Mouse (Mus musculus) limb, embryonic 10.5 days (tissue): Measurements from ENCODE around the gene Smg7. TPM values are rescaled to one million over a fixed set of nuclear protein-coding genes. Genes with fewer than 3 reads are reported as not detected.

ENCODE experiments used
- DNase-seq: peaks from one replicate; pipeline ENCODE4 v3.0.0-alpha.2; 2017; ENCODE audit warnings: low spot score
- H3K27ac ChIP-seq: fragments of 300-500 bp; sonication (generic); 2 replicates; pipeline ENCODE4 v1.5.1; 2016; ENCODE audit warnings: mild to moderate bottlenecking
- H3K27me3 ChIP-seq: fragments of 300-500 bp; sonication (generic); 2 replicates; pipeline ENCODE4 v1.6.1; 2016; ENCODE audit warnings: low read depth, mild to moderate bottlenecking; ENCODE audit not compliant: poor library complexity, severe bottlenecking
- H3K36me3 ChIP-seq: fragments of 300-500 bp; sonication (generic); 2 replicates; pipeline ENCODE4 v1.6.1; 2016; ENCODE audit warnings: mild to moderate bottlenecking, moderate library complexity
- H3K4me1 ChIP-seq: fragments of 300-500 bp; sonication (generic); 2 replicates; pipeline ENCODE4 v1.6.1; 2016
- H3K4me3 ChIP-seq: fragments of 300-500 bp; sonication (generic); 2 replicates; pipeline ENCODE4 v1.5.1; 2016; ENCODE audit warnings: mild to moderate bottlenecking, moderate library complexity
- H3K9me3 ChIP-seq: fragments of 300-500 bp; sonication (generic); replicated peaks from 2 replicates; pipeline ENCODE4 v1.6.1; 2016; ENCODE audit warnings: mild to moderate bottlenecking
- WGBS: fragments of 180-500 bp; shearing (Covaris S2); methylation state at CpG from one replicate; pipeline ENCODE4 v1.1.7; 2016; 5-methylcytosine and 5-hydroxymethylcytosine counted together
- polyA plus RNA-seq: library from polyadenylated mRNA; unstranded; fragments of >200 nt; fragmentation: Nextera tagmentation; extraction: Ambion mirVana; gene quantifications from 2 replicates; pipeline ENCODE4 v1.2.1, GENCODE M21; 2016

Gene Smg7
- polyA plus RNA-seq, 1 experiment from 2014 or later, result 38.8 TPM

DNA sequence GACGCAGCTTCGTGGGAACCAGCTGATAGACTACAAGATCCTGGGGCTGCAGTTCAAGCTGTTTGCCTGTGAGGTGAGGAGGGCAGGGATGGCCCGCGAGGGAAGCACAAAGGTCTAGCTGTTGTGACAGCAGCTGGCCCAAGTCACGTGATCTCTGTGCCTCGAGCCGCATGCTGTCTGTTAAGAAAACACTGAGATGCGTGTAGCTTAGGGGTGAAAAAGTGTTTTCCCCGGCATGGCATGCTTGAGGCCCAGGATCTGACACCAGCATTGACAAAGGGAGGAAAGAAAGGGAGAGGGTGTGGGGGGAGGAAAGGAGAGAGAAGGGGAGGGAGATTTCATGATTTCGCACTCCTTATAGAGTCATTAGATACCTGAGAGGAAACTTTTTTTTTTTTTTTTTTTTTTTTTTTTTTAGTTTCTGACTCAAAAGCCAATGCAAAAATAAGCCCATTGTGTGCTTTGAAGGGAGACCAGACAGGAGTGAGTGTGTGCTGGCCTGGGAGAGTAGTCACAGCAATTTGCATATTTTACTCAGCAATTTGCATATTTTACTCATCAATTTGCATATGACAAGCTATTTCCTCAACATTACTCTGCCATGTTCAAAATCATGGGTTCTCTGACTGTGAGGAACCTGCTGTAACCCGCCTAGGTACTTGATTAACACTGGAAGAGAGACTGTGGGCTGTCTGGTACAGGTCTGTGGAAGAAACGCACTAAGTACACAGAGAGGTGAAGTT is 85.2 kb downstream of the Smg7 start:
- 43% methylated on average over 12 of the region's 12 CpGs for WGBS
- Histone ChIP-seq H3K27me3 (no peaks in the 10 kb centered on the region), H3K4me3 (no peak overlapping the region), H3K4me1 (peaks cover 19% of the 10 kb centered on the region), H3K9me3 (no peaks in the 10 kb centered on the region), H3K27ac (no peak overlapping the region), H3K36me3 (no peaks in the 10 kb centered on the region)
- DNase-seq, result no peak

GRCm38 (mm10) chr1:152815265-152815701 is 87.2 kb downstream of the Smg7 start:
- no peak overlapping the region for H3K27ac ChIP-seq
- DNase-seq, result peak; percentile 53

DNA sequence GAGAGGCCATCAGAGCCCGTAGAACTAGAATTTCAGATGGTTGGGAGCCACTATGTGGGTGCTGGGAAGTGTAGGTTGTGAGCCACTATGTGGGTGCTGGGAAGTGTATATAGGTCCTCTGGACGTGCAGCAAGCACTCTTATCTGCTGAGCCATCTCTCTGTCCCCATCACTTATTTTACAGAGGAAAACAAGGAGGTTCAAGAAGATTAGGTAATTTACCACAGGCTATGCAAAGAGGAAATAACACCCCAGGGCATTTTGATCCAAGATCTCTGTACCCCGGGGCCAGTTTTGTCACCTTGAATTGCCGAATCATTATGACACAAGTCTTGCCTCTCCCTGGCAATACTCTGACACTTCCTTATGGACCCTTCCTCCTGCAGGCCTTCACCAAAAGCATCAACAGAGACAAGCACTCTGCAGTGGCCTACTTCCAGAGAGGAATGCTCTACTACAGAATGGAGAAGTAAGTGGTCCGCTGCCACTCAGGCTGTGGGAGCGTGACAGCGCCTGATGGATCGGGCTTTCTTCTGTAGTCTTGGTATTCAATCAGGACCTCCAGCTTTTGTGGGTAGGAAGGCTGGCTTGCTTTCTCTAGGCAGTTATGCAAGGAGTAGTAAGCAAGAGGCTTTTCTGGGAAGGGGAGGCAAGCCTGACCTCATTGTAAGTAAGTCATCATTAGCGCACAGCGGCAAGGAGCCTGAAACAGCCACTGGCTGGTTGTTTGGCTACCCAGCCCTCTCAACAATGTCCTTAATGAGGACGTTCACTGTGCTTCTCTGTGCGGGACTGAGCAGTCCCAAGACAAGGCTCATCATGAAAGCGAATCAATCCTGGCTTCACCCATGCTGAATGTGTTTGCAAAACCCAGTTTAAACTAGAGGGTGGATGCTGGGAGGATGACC is 91.7 kb downstream of the Smg7 start:
- 70% methylated on average over 13 of the region's 13 CpGs for WGBS
- Histone ChIP-seq H3K27me3 (no peaks in the 10 kb centered on the region), H3K4me3 (no peak overlapping the region), H3K27ac (no peak overlapping the region), H3K36me3 (no peaks in the 10 kb centered on the region), H3K9me3 (no peaks in the 10 kb centered on the region), H3K4me1 (peaks cover 25% of the 10 kb centered on the region)
- DNase-seq, result no peak

More at GRCm38 (mm10) chr1:152815265-152815701, 87.2 kb downstream of the Smg7 start:
- Histone ChIP-seq H3K9me3 (no peaks in the 10 kb centered on the region), H3K36me3 (no peaks in the 10 kb centered on the region), H3K4me3 (no peak overlapping the region), H3K4me1 (peaks cover 19% of the 10 kb centered on the region), H3K27me3 (no peaks in the 10 kb centered on the region)
- WGBS, result 47% methylated on average over 7 of the region's 7 CpGs

- H3K27ac ChIP-seq, result no peak overlapping the region
- no peak overlapping the region for H3K4me3 ChIP-seq
- no peak for DNase-seq
- peaks cover 16% of the 10 kb centered on the region for H3K4me1 ChIP-seq
- H3K9me3 ChIP-seq, result no peaks in the 10 kb centered on the region
- no peaks in the 10 kb centered on the region for H3K27me3 ChIP-seq
- H3K36me3 ChIP-seq, result no peaks in the 10 kb centered on the region
- 26% methylated on average over 8 of the region's 8 CpGs for WGBS
These were observed 92.7 kb downstream of the Smg7 start for GRCm38 (mm10) chr1:152809541-152810252.

DNA sequence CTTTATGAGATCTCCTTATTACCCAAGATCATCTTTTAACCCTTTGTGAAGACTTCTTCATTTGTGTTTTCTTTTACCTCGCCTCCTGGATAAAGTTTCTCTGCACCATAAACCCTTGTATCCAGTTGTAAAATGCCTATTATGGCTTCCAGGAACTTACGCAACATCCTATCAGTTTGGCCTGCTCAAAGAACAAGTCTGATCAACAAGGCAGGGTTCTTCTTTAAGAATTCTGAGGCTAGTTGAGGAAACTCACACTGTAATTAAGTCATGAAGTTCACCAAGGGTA is 94.1 kb downstream of the Smg7 start:
- H3K27ac ChIP-seq, result no peak overlapping the region
- DNase-seq, result no peak
- H3K36me3 ChIP-seq, result no peaks in the 10 kb centered on the region
- no peaks in the 10 kb centered on the region for H3K9me3 ChIP-seq
- WGBS, result 69% methylated on average over 2 of the region's 2 CpGs
- H3K4me1 ChIP-seq, result peaks cover 16% of the 10 kb centered on the region
- no peaks in the 10 kb centered on the region for H3K27me3 ChIP-seq
- no peak overlapping the region for H3K4me3 ChIP-seq

DNA sequence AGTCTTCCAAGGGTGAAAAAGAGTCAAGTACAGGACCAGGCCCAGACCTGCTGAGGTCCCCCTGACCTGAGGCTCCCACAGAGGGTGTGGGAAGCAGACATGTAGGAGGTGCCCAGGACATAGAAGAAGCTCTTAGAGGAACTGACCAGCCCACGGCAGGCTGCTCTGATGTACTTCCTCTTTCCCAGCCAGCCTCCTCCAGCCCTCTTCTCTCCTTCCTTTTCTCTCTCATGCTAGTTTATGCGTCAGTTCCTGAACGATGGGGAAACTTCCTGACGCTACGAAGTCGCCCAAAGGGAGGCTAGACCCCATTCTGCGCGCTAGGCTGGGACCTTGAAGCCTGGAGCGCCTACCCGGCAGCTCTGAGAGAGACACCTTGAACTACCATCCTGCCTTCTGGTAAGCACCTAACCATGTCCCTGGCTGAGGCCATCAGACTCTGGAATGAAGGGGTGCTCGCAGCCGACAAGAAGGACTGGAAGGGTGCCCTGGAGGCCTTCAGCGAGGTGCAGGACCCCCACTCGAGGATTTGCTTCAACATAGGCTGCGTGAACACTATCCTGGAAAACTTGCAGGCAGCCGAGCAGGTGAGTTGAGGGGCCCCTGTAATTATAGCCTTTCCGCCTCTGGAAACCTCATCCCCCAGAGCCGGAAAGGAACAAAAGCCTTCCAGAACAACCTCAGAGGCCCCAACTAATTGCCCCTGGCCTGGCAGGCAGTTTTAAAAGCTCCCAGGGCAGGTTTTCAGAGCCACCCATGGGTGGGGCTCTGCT is 94.6 kb downstream of the Smg7 start:
- H3K27me3 ChIP-seq, result no peaks in the 10 kb centered on the region
- H3K36me3 ChIP-seq, result no peaks in the 10 kb centered on the region
- DNase-seq, result no peak
- H3K27ac ChIP-seq, result no peak overlapping the region; the same call in 1 of the 2 replicates
- no peak overlapping the region for H3K4me3 ChIP-seq
- H3K4me1 ChIP-seq, result peaks cover 16% of the 10 kb centered on the region
- 63% methylated on average over 18 of the region's 18 CpGs for WGBS
- no peaks in the 10 kb centered on the region for H3K9me3 ChIP-seq

- H3K27ac ChIP-seq, result no peak overlapping the region
- H3K27me3 ChIP-seq, result no peaks in the 10 kb centered on the region
- DNase-seq, result no peak
- H3K4me3 ChIP-seq, result no peak overlapping the region
- H3K4me1 ChIP-seq, result peaks cover 15% of the 10 kb centered on the region
- H3K9me3 ChIP-seq, result no peaks in the 10 kb centered on the region
- H3K36me3 ChIP-seq, result no peaks in the 10 kb centered on the region
- WGBS, result 88% methylated on average over 6 of the region's 6 CpGs
These were observed 97.5 kb downstream of the Smg7 start for GRCm38 (mm10) chr1:152804907-152805306.

GRCm38 (mm10) chr1:152800633-152801176 is 101.7 kb downstream of the Smg7 start:
- H3K27ac ChIP-seq, result no peak overlapping the region
- 86% methylated on average over 13 of the region's 13 CpGs for WGBS
- peaks cover 3% of the 10 kb centered on the region; the same call in 1 of the 2 replicates for H3K4me1 ChIP-seq
- H3K27me3 ChIP-seq, result no peaks in the 10 kb centered on the region
- H3K9me3 ChIP-seq, result no peaks in the 10 kb centered on the region
- no peak for DNase-seq
- no peak overlapping the region for H3K4me3 ChIP-seq
- H3K36me3 ChIP-seq, result no peaks in the 10 kb centered on the region

- 15% methylated on average over 2 of the region's 2 CpGs for WGBS
- H3K4me3 ChIP-seq, result no peak within 1 kb of the TSS
- H3K9me3 ChIP-seq, result no peaks in the 10 kb centered on the region
- DNase-seq, result no peak
- H3K36me3 ChIP-seq, result no peaks in the 10 kb centered on the region
- no peaks in the 10 kb centered on the region for H3K27me3 ChIP-seq
- H3K4me1 ChIP-seq, result peaks cover 3% of the 10 kb centered on the region; the same call in 1 of the 2 replicates
- H3K27ac ChIP-seq, result no peak within 1 kb of the TSS
These were observed 102.5 kb downstream of the Smg7 start, which contains the start of gene Ncf2 for GRCm38 (mm10) chr1:152799897-152800296. TSS of gene Ncf2 (plus strand) at chr1:152800194.

DNA sequence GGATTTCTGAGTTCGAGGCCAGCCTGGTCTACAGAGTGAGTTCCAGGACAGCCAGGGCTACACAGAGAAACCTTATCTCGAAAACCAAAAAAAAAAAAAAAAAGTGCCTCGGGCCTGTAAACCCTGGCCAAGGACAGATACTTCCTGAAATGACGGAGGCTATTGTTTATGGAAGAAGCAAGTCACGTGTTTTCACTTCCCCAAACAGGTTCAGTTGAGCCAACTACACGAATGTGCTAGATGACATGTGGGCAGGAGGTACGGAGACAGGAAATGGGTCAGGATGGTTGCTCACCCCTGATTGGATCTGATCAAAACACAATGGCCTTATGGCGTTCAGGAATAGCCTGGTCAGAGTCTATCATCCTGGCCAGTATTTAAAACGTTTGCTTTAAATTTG is 104.3 kb downstream of the Smg7 start:
- H3K4me3 ChIP-seq, result no peak overlapping the region
- no peak overlapping the region for H3K27ac ChIP-seq
- 84% methylated on average over 9 of the region's 9 CpGs for WGBS
- no peaks in the 10 kb centered on the region for H3K9me3 ChIP-seq
- H3K36me3 ChIP-seq, result no peaks in the 10 kb centered on the region
- no peaks in the 10 kb centered on the region for H3K27me3 ChIP-seq
- no peak for DNase-seq
- H3K4me1 ChIP-seq, result peaks cover 7% of the 10 kb centered on the region

- H3K27ac ChIP-seq, result no peak overlapping the region
- H3K9me3 ChIP-seq, result no peaks in the 10 kb centered on the region
- H3K4me1 ChIP-seq, result peaks cover 13% of the 10 kb centered on the region
- no peak for DNase-seq
- H3K4me3 ChIP-seq, result no peak overlapping the region
- no peaks in the 10 kb centered on the region for H3K27me3 ChIP-seq
- WGBS, result 86% methylated on average over 8 of the region's 8 CpGs
- H3K36me3 ChIP-seq, result no peaks in the 10 kb centered on the region
These were observed 105.7 kb downstream of the Smg7 start for GRCm38 (mm10) chr1:152796683-152797263.
